Mouse (Mus musculus): Measurements from ENCODE around the gene 4930404H24Rik. TPM values are rescaled to one million over a fixed set of nuclear protein-coding genes. Genes with fewer than 3 reads are reported as not detected.
A peak's percentile ranks its signal among the peaks of the same experiment; 100 is the strongest.

4930404H24Rik gene
- polyA plus RNA-seq, 1 experiment from 2014 or later = not detected

DNA sequence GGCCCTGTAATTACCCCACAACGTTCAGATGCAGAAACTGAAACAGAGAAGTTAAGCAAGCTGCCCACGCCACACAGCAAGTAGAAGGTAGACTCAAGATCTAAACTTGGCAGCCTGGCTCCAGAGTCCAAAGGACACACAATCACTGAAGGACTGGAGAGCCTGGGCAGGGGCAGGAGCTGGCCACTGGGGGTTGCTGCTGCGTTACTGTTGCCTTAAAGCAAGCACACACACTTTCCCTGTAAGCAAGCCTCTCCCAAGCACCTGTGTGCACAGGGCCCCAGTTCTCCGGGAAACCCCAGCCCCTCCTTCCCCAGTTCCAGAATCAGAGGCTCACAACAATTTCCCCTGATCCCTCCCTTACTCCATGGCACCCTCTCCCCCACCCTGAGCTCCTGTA lies 24.4 kb downstream of the 4930404H24Rik start:
- DNase-seq (ENCODE audit: low spot score) (no peak), ATAC-seq (no peak)
- 47% methylated on average over 4 of the region's 4 CpGs for WGBS
- Histone ChIP-seq H3K4me3 (ENCODE audit: low read depth, low read length) (no peak overlapping the region), H3K4me1 (ENCODE audit: insufficient read depth, low read depth, low read length) (no peaks in the 10 kb centered on the region), H3K9me3 (ENCODE audit: low read length) (no peaks in the 10 kb centered on the region), H3K27me3 (replicated peaks; ENCODE audit: insufficient read depth, low read length) (no peaks in the 10 kb centered on the region), H3K9ac (replicated peaks; ENCODE audit: low read depth) (no peak overlapping the region), H3K27ac (ENCODE audit: low read length) (no peak overlapping the region), H3K36me3 (ENCODE audit: insufficient read depth, low read length) (no peaks in the 10 kb centered on the region), H3K4me2 (replicated peaks; ENCODE audit: low read depth, low read length) (no peak overlapping the region)
- peak; percentile 40 for TF ChIP-seq CTCF (IDR thresholded peaks at IDR 0.05)
- TF ChIP-seq EP300 (IDR thresholded peaks at IDR 0.05) = no peak

DNA sequence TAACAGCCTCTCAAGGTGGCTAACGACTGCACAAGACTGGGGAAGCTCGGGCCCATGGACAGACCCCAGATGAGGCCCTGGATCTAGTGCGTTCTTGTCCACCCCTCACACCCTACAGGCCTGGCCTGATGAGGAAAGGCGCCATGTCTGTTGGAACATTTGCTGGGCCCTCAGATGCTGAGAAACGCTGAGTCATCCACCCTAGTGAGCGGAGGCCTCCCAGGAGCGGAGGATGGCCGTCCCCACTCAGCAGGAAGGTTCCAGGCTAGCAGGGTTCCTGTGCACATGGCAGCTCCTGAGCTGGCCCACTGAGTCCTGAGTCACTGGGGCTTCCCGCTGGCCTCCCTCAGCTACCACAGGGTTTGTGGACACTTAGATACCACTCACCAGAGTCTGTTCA lies 27.5 kb downstream of the 4930404H24Rik start:
- 67% methylated on average over 9 of the region's 9 CpGs for WGBS

DNA sequence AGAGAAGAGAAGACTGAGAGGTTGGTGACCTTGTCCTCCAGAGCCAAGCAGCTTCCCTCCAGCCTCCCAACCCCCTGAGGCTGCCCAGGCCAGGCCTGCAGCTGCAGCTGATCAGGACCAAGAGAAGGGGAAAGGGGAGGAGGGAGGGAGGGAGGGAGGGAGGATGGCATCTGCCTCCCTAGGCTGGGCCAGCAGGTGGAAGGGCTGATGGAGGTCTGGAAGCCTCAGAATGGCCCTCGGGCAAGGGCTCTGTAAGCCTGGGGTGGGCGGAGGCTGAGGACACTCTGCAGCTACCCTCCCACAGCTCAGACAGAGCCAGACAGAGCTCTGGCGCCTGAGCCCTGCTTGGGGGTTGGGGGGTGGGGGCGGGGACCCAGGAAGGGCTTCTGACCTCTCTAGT lies 29.7 kb downstream of the 4930404H24Rik start:
- H3K9me3 ChIP-seq (ENCODE audit: low read length) = no peaks in the 10 kb centered on the region
- H3K4me3 ChIP-seq (ENCODE audit: low read depth, low read length) = no peak overlapping the region
- no peak for ATAC-seq
- WGBS = 29% methylated on average over 4 of the region's 4 CpGs
- no peaks in the 10 kb centered on the region for H3K27me3 ChIP-seq (replicated peaks; ENCODE audit: insufficient read depth, low read length)
- no peaks in the 10 kb centered on the region for H3K36me3 ChIP-seq (ENCODE audit: insufficient read depth, low read length)
- no peak overlapping the region for H3K9ac ChIP-seq (replicated peaks; ENCODE audit: low read depth)
- H3K4me1 ChIP-seq (ENCODE audit: insufficient read depth, low read depth, low read length) = no peaks in the 10 kb centered on the region
- TF ChIP-seq EP300 (IDR thresholded peaks at IDR 0.05) (no peak), CTCF (IDR thresholded peaks at IDR 0.05) (no peak)
- no peak overlapping the region for H3K4me2 ChIP-seq (replicated peaks; ENCODE audit: low read depth, low read length)
- H3K27ac ChIP-seq (ENCODE audit: low read length) = no peak overlapping the region
- DNase-seq (ENCODE audit: low spot score) = no peak

More for the DNA sequence above, 27.5 kb downstream of the 4930404H24Rik start:
- Histone ChIP-seq H3K4me1 (ENCODE audit: insufficient read depth, low read depth, low read length) (no peaks in the 10 kb centered on the region), H3K36me3 (ENCODE audit: insufficient read depth, low read length) (no peaks in the 10 kb centered on the region), H3K4me2 (replicated peaks; ENCODE audit: low read depth, low read length) (no peak overlapping the region), H3K9me3 (ENCODE audit: low read length) (no peaks in the 10 kb centered on the region), H3K27me3 (replicated peaks; ENCODE audit: insufficient read depth, low read length) (no peaks in the 10 kb centered on the region), H3K4me3 (ENCODE audit: low read depth, low read length) (no peak overlapping the region), H3K9ac (replicated peaks; ENCODE audit: low read depth) (no peak overlapping the region), H3K27ac (ENCODE audit: low read length) (no peak overlapping the region)
- no peak for TF ChIP-seq CTCF (IDR thresholded peaks at IDR 0.05)
- no peak for TF ChIP-seq EP300 (IDR thresholded peaks at IDR 0.05)
- ATAC-seq = no peak
- DNase-seq (ENCODE audit: low spot score) = no peak

DNA sequence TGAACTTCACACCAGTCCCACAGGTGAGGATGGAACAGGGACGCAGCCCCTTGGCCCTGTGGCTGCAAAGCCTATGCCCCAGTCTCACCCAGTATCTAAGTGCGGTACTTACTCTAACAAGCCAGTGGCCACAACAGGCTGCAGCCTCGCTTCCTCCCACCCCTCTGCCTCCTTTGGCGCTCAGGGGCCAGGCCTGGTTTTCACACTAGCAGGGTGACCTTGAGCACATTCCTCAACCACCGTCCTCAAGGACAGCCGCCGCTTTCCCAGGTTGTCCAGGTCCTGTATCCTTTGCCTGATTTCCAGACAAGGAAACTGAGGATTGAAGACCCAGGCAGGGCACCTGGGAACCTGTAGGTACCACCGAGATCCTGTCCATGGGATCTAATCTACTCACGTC lies 30.6 kb downstream of the 4930404H24Rik start:
- H3K9ac ChIP-seq (replicated peaks; ENCODE audit: low read depth) = no peak overlapping the region
- ATAC-seq = no peak
- no peak overlapping the region for H3K4me3 ChIP-seq (ENCODE audit: low read depth, low read length)
- H3K36me3 ChIP-seq (ENCODE audit: insufficient read depth, low read length) = no peaks in the 10 kb centered on the region
- no peaks in the 10 kb centered on the region for H3K9me3 ChIP-seq (ENCODE audit: low read length)
- no peak overlapping the region for H3K27ac ChIP-seq (ENCODE audit: low read length)
- WGBS = 65% methylated on average over 9 of the region's 9 CpGs
- no peaks in the 10 kb centered on the region for H3K4me1 ChIP-seq (ENCODE audit: insufficient read depth, low read depth, low read length)
- DNase-seq (ENCODE audit: low spot score) = no peak
- TF ChIP-seq EP300 (IDR thresholded peaks at IDR 0.05) (no peak), CTCF (IDR thresholded peaks at IDR 0.05) (no peak)
- H3K27me3 ChIP-seq (replicated peaks; ENCODE audit: insufficient read depth, low read length) = no peaks in the 10 kb centered on the region
- no peak overlapping the region for H3K4me2 ChIP-seq (replicated peaks; ENCODE audit: low read depth, low read length)

DNA sequence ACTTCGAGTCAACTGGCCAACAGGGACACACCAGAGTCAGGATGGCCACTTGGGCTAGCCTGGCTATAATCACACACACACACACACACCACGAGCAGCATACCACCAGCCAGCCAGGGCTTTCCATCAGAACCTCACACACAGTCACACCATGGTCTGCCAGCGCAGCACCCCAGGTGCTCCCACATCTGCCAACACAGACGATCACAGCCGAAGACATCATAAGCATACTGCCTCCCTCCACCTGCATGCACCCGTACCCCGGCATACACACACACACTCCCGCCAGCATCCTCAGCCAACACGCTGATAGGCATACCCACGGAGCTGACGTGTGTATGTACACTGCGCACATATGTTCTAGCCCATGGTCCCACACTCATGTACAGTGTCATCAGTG lies 31.1 kb downstream of the 4930404H24Rik start:
- 0 out of 2 replicates have a peak, but pooled peaks cover 3% of the 10 kb centered on the region for H3K4me1 ChIP-seq (ENCODE audit: insufficient read depth, low read depth, low read length)
- no peak overlapping the region for H3K4me2 ChIP-seq (replicated peaks; ENCODE audit: low read depth, low read length)
- ATAC-seq (no peak), DNase-seq (ENCODE audit: low spot score) (no peak)
- no peaks in the 10 kb centered on the region for H3K9me3 ChIP-seq (ENCODE audit: low read length)
- H3K4me3 ChIP-seq (ENCODE audit: low read depth, low read length) = no peak overlapping the region
- H3K9ac ChIP-seq (replicated peaks; ENCODE audit: low read depth) = no peak overlapping the region
- H3K36me3 ChIP-seq (ENCODE audit: insufficient read depth, low read length) = no peaks in the 10 kb centered on the region
- no peak overlapping the region for H3K27ac ChIP-seq (ENCODE audit: low read length)
- no peaks in the 10 kb centered on the region; the same call in 1 of the 2 replicates for H3K27me3 ChIP-seq (replicated peaks; ENCODE audit: insufficient read depth, low read length)
- TF ChIP-seq EP300 (IDR thresholded peaks at IDR 0.05) (no peak), CTCF (IDR thresholded peaks at IDR 0.05) (no peak)
- WGBS = 86% methylated on average over 12 of the region's 12 CpGs

DNA sequence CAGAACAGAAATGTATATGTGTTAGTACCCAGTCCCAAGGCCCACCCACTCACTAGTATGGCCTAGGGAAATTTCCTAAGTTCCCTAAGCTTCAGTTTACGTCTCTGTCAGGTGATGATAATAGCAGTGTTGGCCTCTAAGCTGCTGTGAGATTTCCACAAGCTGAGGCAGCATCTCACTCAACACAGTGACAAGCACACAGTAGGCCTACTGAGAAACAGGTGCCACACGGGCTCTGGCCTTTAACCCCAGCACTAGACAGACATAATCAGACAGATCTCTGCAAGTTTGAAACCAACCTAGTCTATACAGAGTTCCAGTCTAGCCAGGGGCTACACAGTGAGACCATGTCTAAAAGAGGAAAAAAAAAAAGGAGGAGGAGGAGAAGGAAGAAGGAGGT lies 32.1 kb downstream of the 4930404H24Rik start:
- no peak overlapping the region for H3K4me2 ChIP-seq (replicated peaks; ENCODE audit: low read depth, low read length)
- DNase-seq (ENCODE audit: low spot score) = no peak
- no peak overlapping the region for H3K27ac ChIP-seq (ENCODE audit: low read length)
- TF ChIP-seq EP300 (IDR thresholded peaks at IDR 0.05) (no peak), CTCF (IDR thresholded peaks at IDR 0.05) (no peak)
- 71% methylated on average over 2 of the region's 2 CpGs for WGBS
- no peak overlapping the region for H3K9ac ChIP-seq (replicated peaks; ENCODE audit: low read depth)
- ATAC-seq = no peak
- H3K4me3 ChIP-seq (ENCODE audit: low read depth, low read length) = no peak overlapping the region
- H3K27me3 ChIP-seq (replicated peaks; ENCODE audit: insufficient read depth, low read length) = no peaks in the 10 kb centered on the region; the same call in none of the 2 replicates
- no peaks in the 10 kb centered on the region for H3K36me3 ChIP-seq (ENCODE audit: insufficient read depth, low read length)
- 0 out of 2 replicates have a peak, but pooled peaks cover 4% of the 10 kb centered on the region for H3K4me1 ChIP-seq (ENCODE audit: insufficient read depth, low read depth, low read length)
- H3K9me3 ChIP-seq (ENCODE audit: low read length) = no peaks in the 10 kb centered on the region

DNA sequence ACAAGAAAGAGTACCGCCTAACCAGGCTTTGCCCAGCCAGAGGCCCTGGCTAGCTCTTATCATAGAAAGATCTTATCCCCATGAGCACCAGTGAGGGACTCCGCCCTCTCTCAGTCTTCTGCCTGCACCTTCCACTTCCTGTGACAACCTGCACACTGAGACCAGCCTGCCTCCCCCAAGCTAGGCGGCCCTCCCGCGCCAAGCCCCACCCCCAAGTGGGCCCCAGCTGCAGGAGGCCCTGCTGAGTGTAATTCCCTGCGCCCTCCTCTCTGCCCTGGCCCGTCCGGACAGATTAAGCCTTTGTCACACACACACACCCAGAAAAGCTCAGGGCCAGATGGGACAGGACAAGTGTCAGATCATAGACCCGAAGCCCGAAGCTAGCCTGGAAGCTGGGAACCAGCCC lies 33.3 kb downstream of the 4930404H24Rik start:
- no peak overlapping the region for H3K4me2 ChIP-seq (replicated peaks; ENCODE audit: low read depth, low read length)
- peaks cover 10% of the 10 kb centered on the region for H3K27me3 ChIP-seq (replicated peaks; ENCODE audit: insufficient read depth, low read length)
- 14% methylated on average over 10 of the region's 10 CpGs for WGBS
- H3K27ac ChIP-seq (ENCODE audit: low read length) = no peak overlapping the region
- H3K9ac ChIP-seq (replicated peaks; ENCODE audit: low read depth) = no peak overlapping the region
- no peaks in the 10 kb centered on the region for H3K36me3 ChIP-seq (ENCODE audit: insufficient read depth, low read length)
- DNase-seq (ENCODE audit: low spot score) (peak; percentile 42), ATAC-seq (0 out of 2 replicates have a peak, but pooled peaks have one; percentile 27)
- H3K9me3 ChIP-seq (ENCODE audit: low read length) = no peaks in the 10 kb centered on the region
- 0 out of 2 replicates have a peak, but pooled peaks cover 4% of the 10 kb centered on the region for H3K4me1 ChIP-seq (ENCODE audit: insufficient read depth, low read depth, low read length)
- H3K4me3 ChIP-seq (ENCODE audit: low read depth, low read length) = no peak overlapping the region
- TF ChIP-seq EP300 (IDR thresholded peaks at IDR 0.05) (no peak), CTCF (IDR thresholded peaks at IDR 0.05) (no peak)

All from lung, postnatal 0 days (tissue).